Mouse (Mus musculus) cerebellum, adult (tissue): Measurements from ENCODE around the gene Srp72.
A peak's percentile ranks its signal among the peaks of the same experiment; 100 is the strongest.

ENCODE experiments used
- ATAC-seq: cut with Nextera tagmentation; 2 replicates; pipeline ENCODE4 v1.9.2; 2017; ENCODE audit warnings: mild to moderate bottlenecking, moderate library complexity, mixed read lengths; ENCODE audit not compliant: insufficient number of reproducible peaks, low FRiP score, low TSS enrichment

Gene Srp72

DNA sequence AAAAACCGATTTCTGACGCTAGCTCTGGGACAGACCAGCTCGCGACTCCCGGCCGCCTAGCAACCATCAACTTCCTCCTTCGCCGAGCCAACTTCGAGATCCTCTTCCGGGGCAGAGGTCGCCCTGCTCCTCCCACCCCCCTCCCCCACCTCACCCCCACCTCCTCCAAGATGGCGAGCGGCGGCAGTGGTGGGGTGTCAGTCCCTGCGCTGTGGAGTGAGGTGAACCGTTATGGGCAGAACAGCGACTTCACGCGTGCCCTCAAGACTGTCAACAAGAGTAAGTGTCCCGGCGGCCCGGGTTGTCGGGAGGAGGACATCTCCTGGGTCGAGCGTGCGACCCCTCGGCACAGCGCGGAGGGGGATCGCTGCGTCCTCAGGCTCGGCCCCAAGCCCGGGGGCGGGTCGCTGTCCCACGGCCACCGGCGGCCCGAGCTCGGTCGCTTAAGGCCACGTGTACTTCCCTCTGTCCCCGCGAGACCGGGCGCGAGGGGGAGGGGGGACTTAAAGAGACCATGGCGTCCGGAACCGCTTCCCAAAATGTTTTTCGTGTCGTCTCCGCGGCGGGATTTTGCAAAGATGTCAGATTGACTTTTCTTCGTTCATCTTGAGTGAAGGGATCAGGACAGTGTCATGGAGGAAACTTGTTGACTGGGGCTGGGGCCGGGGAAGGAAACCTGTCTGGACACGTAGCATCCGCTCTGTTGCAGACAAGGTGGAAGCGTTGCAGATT is at the start of gene Srp72:
TSS of gene Srp72 (plus strand) at position 130 of the 732 bp plus-strand sequence.
- peak; percentile 85 for ATAC-seq

DNA sequence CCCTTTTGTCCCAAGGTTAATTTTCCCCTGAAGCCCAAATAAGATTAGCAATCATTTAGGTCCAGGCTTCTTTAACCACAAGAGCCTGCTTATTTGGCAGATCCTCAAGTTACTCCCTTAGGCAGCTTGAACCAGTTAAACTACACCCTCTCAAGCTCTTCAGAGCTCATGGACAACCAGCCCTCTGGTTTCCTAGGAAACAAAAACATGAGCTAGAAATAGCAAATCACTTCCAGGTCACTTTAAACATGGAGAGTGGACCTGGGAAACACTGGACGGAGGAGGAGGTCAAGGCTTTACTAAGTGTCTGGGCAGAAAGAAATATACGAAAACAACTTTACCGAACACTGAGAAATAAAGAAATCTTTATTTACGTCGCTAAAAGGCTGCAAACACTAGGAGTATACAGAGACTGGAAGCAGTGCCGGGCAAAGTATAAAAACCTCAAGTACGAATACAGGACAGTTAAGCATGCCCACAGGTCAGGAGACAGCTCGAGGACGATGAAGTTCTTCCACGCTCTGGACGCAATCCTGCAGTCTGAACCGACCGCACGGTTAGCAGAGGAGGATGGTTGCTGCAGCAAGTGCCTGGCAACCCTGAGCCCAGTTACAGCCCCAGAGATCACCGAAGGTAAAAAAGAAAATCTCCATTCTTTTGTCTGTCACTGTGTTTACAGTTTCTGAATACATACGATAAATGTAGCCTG is 46.2 kb upstream of the Srp72 start:
- ATAC-seq, result no peak; the same call in 1 of the 2 replicates

DNA sequence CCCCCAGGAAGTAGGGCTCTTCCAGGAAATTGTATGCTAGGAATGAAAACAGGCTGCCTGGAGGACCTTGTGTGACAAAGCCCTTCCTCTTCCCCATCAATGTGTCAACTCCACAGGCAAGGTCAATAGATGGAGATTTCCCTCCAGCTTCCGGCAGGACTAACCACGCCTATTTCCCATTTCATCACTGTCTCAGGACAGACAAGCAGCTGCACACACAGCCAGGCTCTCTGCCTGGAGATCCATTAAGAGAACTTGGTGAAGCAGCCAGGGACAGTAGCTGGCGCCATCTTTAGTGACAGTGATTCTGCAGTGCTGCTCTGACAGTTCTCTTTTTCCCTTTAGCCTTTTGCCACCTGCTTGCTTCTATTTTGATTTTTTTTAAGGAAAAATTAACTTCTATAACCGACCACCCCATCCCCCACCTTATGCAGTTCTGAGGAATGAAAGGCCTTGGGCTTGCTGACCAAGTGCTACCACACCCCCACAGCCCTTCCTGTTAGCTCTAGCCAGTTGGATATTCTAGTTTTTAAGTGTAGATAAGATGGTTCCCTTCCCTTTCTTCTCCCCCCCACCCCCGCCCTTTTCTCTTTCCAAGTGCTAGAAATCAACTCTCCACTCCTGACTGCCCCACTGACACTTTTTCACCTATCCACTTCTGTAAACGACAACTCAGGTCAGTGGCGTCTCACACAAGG is 45.2 kb upstream of the Srp72 start:
- no peak for ATAC-seq

DNA sequence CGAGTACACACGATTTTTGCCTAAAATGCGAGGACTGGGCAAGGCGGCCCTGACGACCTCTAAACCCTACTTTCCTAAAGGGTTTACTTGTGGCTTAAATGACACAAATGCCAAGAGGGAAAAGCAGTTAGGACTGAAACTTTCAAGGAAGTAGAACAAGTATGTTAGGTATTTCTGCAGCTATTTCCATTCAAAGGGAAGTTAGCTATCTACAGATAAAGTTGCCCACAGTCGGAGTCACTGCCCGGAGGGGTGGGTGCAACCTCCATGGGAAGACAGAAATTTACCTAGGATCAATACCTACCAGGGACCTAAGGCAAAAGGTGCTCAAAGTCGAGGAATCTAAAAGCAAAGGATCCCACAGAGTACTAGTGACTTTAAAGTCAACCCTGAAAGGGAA is 34.8 kb upstream of the Srp72 start:
- no peak for ATAC-seq

DNA sequence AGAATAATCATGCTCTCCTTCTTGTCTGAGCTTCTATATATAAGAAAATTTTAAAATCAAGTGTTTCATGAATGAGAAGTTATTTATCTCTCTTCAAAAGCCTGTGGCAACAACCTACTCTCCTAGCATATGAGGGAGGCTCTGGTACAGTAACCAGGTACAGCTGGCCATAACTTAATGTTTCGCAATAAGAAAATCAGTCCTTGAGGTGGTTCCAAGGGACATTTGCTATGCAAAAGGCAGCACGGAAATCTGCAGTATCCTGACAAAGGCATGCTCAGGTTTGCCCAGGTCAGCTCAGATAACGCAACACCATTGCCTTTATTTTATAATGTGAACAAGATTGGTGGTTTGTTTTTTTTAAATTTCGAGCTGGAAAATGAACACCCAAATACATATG is 32.5 kb upstream of the Srp72 start:
- no peak for ATAC-seq

GRCm38 (mm10) chr5:76942505-76942904 is 32.0 kb upstream of the Srp72 start:
- no peak for ATAC-seq

DNA sequence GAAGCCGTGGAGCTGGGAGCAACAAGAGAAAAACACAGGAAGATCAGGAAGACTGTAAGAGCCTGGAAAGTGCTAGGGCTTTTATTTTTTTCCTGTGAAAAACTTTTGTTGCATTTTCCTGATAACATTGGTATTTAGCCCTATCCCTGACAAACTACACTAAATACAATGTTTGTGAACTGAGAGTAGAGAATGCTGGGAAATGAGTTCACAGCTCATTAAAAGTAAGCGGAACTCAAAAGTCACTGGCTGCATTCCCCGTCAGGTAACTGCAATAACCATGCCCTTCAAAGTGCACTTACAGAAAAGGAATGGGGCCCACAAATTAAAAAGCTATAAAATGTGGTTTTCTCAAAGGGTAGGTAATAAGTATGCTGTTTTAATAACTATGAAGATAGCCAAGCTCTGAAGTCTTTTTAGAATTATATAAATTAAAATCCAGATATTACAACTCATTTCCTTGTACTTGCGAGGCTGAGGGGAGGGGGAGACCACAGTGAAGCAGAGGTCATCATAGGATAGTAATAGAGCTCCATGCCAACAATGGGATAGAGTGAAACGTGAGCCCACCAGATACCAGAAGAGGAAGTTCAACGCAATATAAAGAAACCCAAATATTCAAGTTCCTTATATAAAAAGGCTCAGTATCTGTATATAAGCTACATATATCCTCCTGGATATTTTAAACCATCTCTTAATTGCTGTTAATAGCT is 29.4 kb upstream of the Srp72 start:
- ATAC-seq, result no peak

GRCm38 (mm10) chr5:76945678-76946033 is 28.8 kb upstream of the Srp72 start:
- no peak for ATAC-seq

DNA sequence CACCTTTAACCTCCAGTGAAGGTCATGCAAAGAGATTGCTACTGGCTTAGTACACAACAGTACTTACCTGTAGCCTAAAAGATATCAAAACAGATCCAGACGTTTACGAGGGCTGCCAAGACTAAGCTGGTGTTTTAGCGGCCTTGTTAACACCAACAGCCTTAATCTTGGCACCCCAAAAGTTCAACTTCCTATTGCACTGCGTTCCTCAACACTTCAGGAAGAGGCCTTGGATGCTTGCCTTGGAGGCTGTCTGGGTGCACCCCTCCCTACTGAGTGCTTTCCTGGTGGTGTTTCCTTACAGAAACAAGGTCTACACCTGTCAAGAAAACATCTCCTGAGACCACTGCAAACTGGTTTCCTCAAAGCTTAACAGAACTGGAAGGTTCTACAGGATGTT is 27.3 kb upstream of the Srp72 start:
- ATAC-seq, result no peak

DNA sequence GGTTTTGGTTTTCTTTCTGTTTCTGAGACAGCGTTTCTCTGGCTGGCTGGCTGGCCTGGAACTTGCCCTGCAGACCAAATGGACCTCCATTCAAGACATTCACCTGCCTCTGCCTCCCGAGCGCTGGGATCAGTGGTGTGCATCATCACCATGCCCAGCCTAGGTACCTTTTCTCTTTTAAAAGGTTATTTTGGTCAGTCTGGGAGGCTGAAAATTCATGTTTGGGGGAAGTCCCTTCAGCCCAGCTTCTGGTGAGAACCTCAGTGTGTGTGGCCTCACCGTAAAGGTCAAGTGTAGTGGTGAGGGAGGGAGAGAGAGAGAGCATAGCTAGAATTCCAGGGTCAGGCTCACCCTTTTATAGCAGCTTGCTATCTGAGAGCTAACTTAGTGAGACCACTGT is 26.7 kb upstream of the Srp72 start:
- ATAC-seq, result no peak

DNA sequence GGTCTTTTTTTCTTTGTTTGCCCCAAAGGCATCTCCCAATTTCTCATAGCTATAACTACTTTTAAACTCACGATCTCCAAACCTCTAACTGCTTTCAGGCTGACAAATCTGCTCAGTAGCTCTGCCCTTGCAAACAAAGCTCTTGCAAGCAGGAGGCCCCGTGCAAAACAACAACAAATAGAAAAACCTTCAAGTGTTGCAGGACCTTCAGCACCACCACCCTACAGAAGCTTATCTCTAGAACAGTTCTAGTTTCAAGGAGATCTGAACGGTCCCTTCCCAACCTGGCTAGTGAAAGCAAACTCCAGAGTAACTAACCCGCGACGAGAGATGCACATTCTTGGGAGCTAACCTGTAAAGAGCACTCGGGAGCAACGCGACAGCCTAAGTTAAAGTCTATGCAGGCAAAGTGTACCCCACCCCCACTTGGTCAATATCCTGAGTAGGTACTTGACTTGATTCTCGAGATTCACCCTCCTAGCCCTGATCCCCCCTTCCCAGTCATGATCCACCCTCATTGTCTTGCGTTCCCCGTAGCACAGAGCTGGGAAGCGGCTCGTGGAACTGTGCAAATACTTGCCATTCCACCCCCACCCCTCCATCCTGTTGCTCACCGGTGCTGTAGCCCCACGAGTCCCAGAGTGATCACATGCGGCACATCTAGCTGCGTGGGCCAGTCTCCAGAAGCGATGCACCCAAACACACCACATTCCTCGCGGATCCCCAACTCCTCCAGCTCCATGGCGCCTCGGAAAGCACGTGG is 24.0 kb upstream of the Srp72 start:
- no peak; the same call in 1 of the 2 replicates for ATAC-seq

GRCm38 (mm10) chr5:76951106-76952027 is 23.1 kb upstream of the Srp72 start, which contains the start of the genes Paics and Ppat:
Gene Paics (plus strand): TSS chr5:76951307.
Gene Ppat (minus strand): TSS chr5:76951578.
- peak; percentile 93 for ATAC-seq

GRCm38 (mm10) chr5:76952112-76953040 is 22.1 kb upstream of the Srp72 start:
- no peak for ATAC-seq

DNA sequence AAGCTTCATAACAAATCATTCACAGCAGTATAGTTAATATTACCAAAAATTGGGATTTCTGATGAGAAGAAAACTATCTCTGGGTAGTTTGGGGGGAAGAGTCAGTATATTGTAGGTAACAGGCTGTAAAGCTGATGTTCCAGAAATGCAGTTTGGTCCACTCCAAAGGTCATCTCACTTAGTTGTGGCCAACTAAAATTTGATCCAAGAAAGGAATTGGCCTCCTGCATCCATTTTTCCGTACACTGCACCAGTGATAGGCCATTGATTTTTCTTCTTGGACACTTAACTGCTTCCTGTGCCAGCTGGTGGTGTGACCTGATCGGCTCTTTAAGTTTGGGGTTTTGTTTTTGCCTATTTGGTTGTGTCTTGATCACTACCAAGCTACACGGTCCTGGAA is 20.7 kb upstream of the Srp72 start:
- ATAC-seq, result no peak

DNA sequence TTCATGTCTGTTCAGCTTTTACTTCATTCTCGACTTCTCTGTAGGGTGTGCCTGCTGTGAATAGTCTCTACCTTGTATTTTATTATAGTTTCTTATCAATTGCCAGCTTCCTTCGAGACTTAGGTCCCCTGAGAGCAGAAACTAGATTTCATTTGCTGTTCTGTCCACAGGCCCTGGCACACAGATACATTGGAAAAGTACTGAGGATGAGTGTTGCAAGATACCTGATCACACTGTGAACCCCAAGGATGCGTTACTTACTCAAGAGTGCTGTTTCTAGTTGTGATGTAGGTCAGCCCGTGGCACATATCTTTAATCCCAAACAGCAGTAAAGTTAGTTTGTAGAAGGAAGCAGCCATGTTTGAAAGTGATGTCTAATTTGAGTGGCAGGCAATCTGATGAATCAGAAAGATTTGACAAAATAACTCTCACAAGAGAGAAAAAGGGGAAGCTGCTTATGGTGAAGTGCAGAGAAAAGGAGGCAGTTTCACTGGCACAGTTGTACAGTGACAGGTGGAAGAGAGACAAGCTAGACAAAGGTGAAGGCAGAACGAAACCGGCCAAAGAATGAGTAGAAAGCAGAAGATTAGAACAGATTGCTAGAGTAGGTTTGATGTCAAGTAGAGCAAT is 20.1 kb upstream of the Srp72 start:
- no peak for ATAC-seq

DNA sequence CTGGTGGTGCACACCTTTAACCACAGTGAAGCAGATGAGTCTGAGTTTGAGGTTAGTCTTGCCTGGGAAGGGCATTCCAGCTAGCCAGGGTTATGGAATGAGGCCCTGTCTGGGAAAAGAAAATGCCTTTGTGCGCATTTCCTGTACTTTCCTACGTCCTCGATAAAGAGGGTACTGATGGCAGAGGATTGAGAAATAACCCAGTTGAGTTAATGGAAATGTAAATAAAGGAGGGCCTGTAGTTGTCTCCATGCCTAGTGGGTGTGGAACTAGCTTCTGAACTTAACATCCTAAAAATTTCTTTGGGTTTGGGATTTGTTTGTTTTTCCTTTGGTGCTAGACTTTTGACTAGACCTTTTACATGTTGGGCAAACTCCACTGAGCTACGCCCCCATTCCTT is 19.0 kb upstream of the Srp72 start:
- ATAC-seq, result no peak

DNA sequence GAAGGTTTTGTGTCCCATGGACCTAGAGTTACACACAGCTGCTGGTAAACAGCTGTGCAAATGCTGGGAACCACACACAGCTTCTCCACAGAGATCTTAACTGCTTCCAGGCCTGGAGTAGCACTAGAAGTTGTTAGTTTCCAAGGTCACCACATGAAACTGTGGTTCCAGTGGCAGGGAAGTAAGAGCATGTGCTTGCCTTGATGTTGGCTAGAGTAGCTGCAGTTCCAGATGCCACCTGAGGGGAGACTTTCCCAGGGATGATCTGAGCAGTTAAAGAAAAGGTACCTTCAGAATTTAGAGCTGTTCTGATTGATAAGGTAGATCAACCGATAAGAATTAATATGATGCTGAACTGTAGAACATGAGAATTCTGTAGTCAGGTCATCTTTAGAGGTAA is 16.5 kb upstream of the Srp72 start:
- ATAC-seq, result no peak
